Mouse (Mus musculus) left cerebral cortex, adult 11 months (tissue): ENCODE measurements around the gene Gm28490.
"Not testable (repeated sequence)": the region's sequence is repeated elsewhere in the genome, so short reads cannot be mapped to it uniquely, and the experiment has no call there.

ENCODE experiments used
- DNase-seq: peaks from one replicate; pipeline ENCODE4 v3.0.0; 2022; ENCODE audit warnings: low spot score

The Gm28490 gene

DNA sequence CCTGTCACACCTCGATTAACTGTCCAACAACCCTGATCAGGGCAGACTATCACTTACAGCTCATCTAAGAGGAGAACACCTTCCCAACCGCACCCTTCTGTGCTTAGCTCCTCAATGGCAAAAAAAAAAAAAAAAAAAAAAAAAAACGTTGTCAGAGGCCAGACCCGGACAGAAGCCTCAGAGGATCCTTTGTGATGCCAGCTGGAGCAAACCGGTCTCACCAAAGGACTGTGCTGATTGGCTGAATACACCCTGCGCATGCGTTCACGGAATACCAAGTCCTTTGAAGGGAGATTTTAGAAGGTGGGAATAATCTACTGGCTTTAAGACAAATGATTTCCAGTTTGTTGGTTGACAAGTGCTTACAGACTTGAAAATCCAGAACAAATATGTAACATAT, at the start of gene Gm28490:
Gene Gm28490 (minus strand): TSS at position 101 of the 400 bp plus-strand sequence.
- DNase-seq = not testable (repeated sequence)
